Mouse (Mus musculus): ENCODE measurements around the gene Fbxo42. TPM values are rescaled to one million over a fixed set of nuclear protein-coding genes. Genes with fewer than 3 reads are reported as not detected.

Fbxo42 gene
- polyA plus RNA-seq, 1 experiment from 2014 or later = 31.7 TPM

DNA sequence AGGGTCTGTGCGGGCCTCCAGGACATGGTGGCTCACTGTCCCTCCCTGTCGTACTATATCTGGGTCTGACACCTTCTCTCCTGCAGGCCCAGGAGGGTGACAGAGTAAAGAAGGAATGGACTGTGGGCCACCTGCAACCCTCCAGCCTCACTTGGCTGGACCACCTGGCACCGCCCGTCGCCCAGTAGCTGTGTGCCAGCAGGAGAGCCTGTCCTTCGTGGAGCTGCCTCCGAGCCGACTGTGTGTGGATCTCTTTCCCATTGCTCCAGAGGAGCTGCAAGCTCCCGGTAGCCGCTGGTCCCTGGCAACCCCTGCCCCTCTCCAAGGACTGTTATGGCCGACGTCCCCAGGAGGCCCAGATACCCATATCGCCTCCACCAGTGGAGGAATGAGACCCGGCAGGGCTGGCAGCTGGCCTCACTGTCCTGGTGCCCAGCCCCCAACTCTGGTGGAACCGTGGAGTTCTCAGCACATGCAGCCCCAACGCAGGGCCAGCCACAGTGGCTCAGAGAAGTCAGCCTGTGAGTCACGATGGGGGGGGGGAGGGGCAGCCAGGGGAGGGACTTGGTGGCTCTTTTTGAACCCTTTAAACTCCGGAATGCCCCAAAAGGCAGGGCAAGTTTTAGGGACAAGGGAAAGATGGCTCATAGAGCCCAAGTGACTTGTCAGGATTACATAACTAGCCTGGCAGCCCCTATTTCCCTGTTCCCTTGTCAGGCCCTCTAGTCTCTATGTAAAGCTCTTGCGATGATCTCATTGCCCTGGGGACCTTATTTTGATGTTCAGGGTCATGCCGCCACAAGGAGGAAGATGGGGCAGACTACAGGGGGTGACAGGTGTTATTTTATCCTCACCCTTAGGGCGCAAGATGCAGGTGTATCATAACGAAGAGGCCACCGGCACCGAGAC is 98.6 kb downstream of the Fbxo42 start:
- H3K27ac ChIP-seq (ENCODE audit: low read depth, low read length) = no peak overlapping the region
- WGBS = 21% methylated on average over 24 of the region's 24 CpGs
- H3K9me3 ChIP-seq (ENCODE audit: control insufficient read depth, low read length) = no peaks in the 10 kb centered on the region
- H3K9ac ChIP-seq (replicated peaks; ENCODE audit: low read depth, low read length) = no peak overlapping the region
- no peak for ATAC-seq (ENCODE audit: low read depth)
- no peaks in the 10 kb centered on the region for H3K36me3 ChIP-seq (ENCODE audit: control insufficient read depth, insufficient read depth, low read length)
- H3K4me1 ChIP-seq (ENCODE audit: control insufficient read depth, insufficient read depth, low read length) = peaks cover 25% of the 10 kb centered on the region
- H3K27me3 ChIP-seq (ENCODE audit: control insufficient read depth, insufficient read depth, low read length) = peaks cover 35% of the 10 kb centered on the region
- no peak overlapping the region for H3K4me3 ChIP-seq (ENCODE audit: low read depth, low read length)
- H3K4me2 ChIP-seq (ENCODE audit: low read depth, low read length) = peak overlapping the region; percentile 49; the same call in 1 of the 2 replicates

DNA sequence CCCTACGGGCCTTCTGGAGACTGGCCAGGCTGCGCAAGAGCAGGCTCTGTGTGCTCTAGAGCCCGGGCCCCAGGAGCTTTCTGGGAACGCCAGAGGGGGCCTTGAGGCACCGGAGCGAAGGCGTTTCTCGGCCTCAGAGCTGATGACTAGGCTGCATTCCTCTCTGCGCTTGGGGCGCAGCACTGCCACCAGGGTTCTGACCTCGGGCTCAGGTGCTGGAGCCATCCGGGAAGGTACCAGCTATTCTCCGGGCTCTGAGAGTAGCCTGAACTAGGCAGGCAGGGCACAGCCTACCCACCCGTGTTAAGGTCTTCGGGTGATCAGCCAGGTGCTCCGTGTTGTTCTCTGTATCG is 99.3 kb downstream of the Fbxo42 start:
- H3K27me3 ChIP-seq (ENCODE audit: control insufficient read depth, insufficient read depth, low read length) = peaks cover 29% of the 10 kb centered on the region
- H3K4me1 ChIP-seq (ENCODE audit: control insufficient read depth, insufficient read depth, low read length) = peaks cover 25% of the 10 kb centered on the region
- no peak for ATAC-seq (ENCODE audit: low read depth)

DNA sequence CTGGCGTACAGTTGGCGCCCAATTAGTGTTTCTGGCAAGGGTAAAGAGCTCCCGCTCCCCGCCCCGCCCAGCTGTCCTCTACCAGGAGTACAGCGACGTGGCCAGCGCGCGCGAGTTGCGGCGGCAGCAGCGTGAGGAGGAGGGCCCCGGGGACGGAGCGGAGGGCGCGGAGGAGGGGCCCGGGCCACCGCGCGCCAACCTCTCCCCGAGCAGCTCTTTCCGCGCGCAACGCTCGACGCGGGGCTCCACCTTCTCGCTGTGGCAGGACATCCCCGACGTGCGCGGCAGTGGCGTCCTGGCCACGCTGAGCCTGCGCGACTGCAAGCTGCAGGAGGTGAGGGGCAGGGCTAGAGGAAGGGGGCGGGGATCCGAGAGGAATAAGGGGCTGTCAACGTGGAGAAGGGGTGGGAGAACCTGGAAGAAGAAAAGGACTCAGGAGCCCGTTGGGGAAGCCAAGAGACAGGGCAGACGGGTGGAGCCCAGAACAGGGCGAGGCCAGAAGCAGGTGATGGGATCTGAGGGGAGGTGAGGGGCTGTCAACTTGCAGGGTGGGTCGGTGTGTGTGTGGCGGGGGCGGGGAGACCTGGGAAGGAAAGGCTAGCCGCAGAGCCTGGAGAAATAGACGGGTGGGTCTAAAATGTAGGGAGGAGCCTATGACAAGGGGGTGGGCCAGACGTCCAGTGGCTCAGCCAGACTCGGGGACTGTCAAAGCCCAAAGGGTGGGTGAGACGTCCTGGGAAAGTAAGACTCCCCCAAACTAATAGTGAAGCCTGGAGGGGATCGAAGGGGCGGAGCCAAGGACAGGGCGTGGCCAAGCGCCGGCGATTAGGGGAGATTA is 100.3 kb downstream of the Fbxo42 start:
- WGBS = under 1% methylated on average over 51 of the region's 60 CpGs

More for the DNA sequence above, 99.3 kb downstream of the Fbxo42 start:
- Histone ChIP-seq H3K9me3 (ENCODE audit: control insufficient read depth, low read length) (no peaks in the 10 kb centered on the region), H3K36me3 (ENCODE audit: control insufficient read depth, insufficient read depth, low read length) (no peaks in the 10 kb centered on the region), H3K4me2 (ENCODE audit: low read depth, low read length) (peak overlapping the region; percentile 49), H3K27ac (ENCODE audit: low read depth, low read length) (no peak overlapping the region), H3K4me3 (ENCODE audit: low read depth, low read length) (no peak overlapping the region; the same call in 1 of the 2 replicates), H3K9ac (replicated peaks; ENCODE audit: low read depth, low read length) (no peak overlapping the region)
- WGBS = 1% methylated on average over 17 of the region's 17 CpGs

DNA sequence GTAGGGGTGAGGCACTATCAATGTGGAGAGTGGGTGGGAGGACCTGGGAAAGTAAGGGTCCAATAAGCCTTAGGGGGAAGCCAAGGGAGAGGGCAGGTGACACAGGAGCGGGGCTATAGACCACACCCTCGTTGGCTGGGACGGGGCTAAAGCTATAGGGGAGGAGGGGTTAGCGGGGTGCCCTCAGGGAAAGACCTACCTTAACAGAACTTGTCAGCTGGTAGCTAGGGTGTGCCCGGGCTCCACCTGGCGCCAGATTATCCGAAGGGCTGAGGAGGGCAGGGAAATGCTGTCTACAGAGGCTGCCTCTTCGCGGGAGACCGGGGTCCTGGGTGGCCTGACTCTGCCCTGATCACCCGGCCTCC is 100.9 kb downstream of the Fbxo42 start:
- no peak overlapping the region for H3K4me2 ChIP-seq (ENCODE audit: low read depth, low read length)
- H3K27me3 ChIP-seq (ENCODE audit: control insufficient read depth, insufficient read depth, low read length) = peaks cover 24% of the 10 kb centered on the region
- H3K4me1 ChIP-seq (ENCODE audit: control insufficient read depth, insufficient read depth, low read length) = peaks cover 19% of the 10 kb centered on the region
- ATAC-seq (ENCODE audit: low read depth) = no peak
- no peak overlapping the region for H3K9ac ChIP-seq (replicated peaks; ENCODE audit: low read depth, low read length)
- no peaks in the 10 kb centered on the region for H3K36me3 ChIP-seq (ENCODE audit: control insufficient read depth, insufficient read depth, low read length)
- no peak overlapping the region for H3K4me3 ChIP-seq (ENCODE audit: low read depth, low read length)
- H3K9me3 ChIP-seq (ENCODE audit: control insufficient read depth, low read length) = no peaks in the 10 kb centered on the region
- 9% methylated on average over 11 of the region's 11 CpGs for WGBS
- H3K27ac ChIP-seq (ENCODE audit: low read depth, low read length) = no peak overlapping the region

More for the DNA sequence above, 100.3 kb downstream of the Fbxo42 start:
- no peaks in the 10 kb centered on the region for H3K36me3 ChIP-seq (ENCODE audit: control insufficient read depth, insufficient read depth, low read length)
- peaks cover 21% of the 10 kb centered on the region for H3K4me1 ChIP-seq (ENCODE audit: control insufficient read depth, insufficient read depth, low read length)
- H3K9me3 ChIP-seq (ENCODE audit: control insufficient read depth, low read length) = no peaks in the 10 kb centered on the region
- peak overlapping the region; percentile 49 for H3K4me2 ChIP-seq (ENCODE audit: low read depth, low read length)
- H3K4me3 ChIP-seq (ENCODE audit: low read depth, low read length) = peak overlapping the region; percentile 32
- no peak overlapping the region for H3K27ac ChIP-seq (ENCODE audit: low read depth, low read length)
- ATAC-seq (ENCODE audit: low read depth) = no peak
- H3K9ac ChIP-seq (replicated peaks; ENCODE audit: low read depth, low read length) = 0 out of 2 replicates have a peak overlapping the region, but pooled peaks have one; percentile 21
- H3K27me3 ChIP-seq (ENCODE audit: control insufficient read depth, insufficient read depth, low read length) = peaks cover 24% of the 10 kb centered on the region

DNA sequence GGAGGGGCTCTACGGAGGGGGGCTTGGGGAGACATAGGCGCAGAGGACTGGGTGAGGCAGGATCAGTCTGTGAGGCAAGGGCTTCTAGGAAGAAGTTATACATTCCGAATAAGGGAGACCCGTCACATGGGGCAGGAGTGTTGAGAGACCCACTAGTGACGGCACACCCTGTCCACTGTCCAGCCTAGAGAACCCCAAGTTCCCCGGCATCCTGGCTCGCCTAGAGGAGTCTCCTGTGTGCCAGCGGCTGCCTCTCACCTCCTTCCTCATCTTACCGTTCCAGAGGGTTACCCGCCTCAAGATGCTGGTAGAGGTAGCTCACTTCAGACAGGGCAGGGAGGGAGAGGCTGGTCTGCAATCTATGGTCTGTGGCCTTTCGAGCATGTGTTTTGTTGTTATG is 101.7 kb downstream of the Fbxo42 start:
- Histone ChIP-seq H3K4me2 (ENCODE audit: low read depth, low read length) (no peak overlapping the region), H3K27ac (ENCODE audit: low read depth, low read length) (no peak overlapping the region), H3K4me1 (ENCODE audit: control insufficient read depth, insufficient read depth, low read length) (peaks cover 19% of the 10 kb centered on the region), H3K27me3 (ENCODE audit: control insufficient read depth, insufficient read depth, low read length) (peaks cover 24% of the 10 kb centered on the region), H3K9me3 (ENCODE audit: control insufficient read depth, low read length) (no peaks in the 10 kb centered on the region), H3K9ac (replicated peaks; ENCODE audit: low read depth, low read length) (no peak overlapping the region), H3K36me3 (ENCODE audit: control insufficient read depth, insufficient read depth, low read length) (no peaks in the 10 kb centered on the region), H3K4me3 (ENCODE audit: low read depth, low read length) (no peak overlapping the region)
- no peak for ATAC-seq (ENCODE audit: low read depth)
- whole genome bisulfite sequencing = 81% methylated on average over 11 of the region's 11 CpGs

DNA sequence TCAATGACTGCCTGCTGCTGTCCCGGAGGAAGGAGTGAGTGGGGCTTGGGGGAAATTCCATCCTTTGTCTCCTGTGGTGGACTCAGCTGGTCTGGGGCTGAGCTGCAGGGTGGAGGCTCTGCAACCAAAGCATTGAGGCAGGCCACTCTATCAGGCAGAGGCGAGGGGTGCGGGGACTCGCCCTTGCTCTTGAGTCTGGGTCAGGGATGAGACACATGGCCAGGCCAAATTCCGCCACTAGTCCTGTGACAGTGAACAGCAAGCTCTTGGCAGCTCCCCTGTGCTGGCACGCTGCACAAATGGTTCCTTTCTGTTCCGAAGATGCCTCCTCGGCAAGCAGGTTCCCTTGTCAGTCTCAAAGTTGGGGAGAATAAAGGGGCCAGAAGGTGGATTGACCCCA is 103.4 kb downstream of the Fbxo42 start:
- H3K9me3 ChIP-seq (ENCODE audit: control insufficient read depth, low read length) = no peaks in the 10 kb centered on the region
- H3K36me3 ChIP-seq (ENCODE audit: control insufficient read depth, insufficient read depth, low read length) = no peaks in the 10 kb centered on the region
- WGBS = 73% methylated on average over 8 of the region's 8 CpGs
- no peak for ATAC-seq (ENCODE audit: low read depth)
- H3K4me3 ChIP-seq (ENCODE audit: low read depth, low read length) = no peak overlapping the region
- no peak overlapping the region for H3K27ac ChIP-seq (ENCODE audit: low read depth, low read length)
- H3K27me3 ChIP-seq (ENCODE audit: control insufficient read depth, insufficient read depth, low read length) = peaks cover 24% of the 10 kb centered on the region
- H3K9ac ChIP-seq (replicated peaks; ENCODE audit: low read depth, low read length) = no peak overlapping the region
- no peak overlapping the region for H3K4me2 ChIP-seq (ENCODE audit: low read depth, low read length)
- H3K4me1 ChIP-seq (ENCODE audit: control insufficient read depth, insufficient read depth, low read length) = peaks cover 15% of the 10 kb centered on the region

DNA sequence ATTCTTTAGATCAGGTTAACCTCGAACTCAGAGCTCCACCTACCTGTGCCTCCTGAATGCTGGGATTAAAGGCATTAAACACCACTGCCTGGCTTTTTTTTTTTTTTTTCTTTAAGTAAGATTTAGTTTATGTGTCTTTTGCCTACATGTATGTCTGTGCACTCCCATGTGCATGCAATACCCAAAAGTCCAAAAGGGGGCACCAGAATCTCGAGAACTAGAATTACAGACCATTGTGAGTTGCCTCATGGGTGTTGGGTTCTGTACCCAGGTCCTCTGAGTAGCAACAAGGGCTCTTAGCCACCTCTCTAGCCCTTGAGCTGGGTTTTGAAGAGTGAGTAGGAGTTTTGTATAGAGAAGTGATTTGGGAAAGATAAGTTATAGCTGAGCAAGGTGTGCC is 104.9 kb downstream of the Fbxo42 start:
- 77% methylated on average over 2 of the region's 2 CpGs for WGBS

More for the DNA sequence above, 104.9 kb downstream of the Fbxo42 start:
- no peaks in the 10 kb centered on the region for H3K9me3 ChIP-seq (ENCODE audit: control insufficient read depth, low read length)
- H3K9ac ChIP-seq (replicated peaks; ENCODE audit: low read depth, low read length) = no peak overlapping the region
- H3K4me1 ChIP-seq (ENCODE audit: control insufficient read depth, insufficient read depth, low read length) = peaks cover 2% of the 10 kb centered on the region
- peaks cover 14% of the 10 kb centered on the region for H3K27me3 ChIP-seq (ENCODE audit: control insufficient read depth, insufficient read depth, low read length)
- H3K4me2 ChIP-seq (ENCODE audit: low read depth, low read length) = no peak overlapping the region
- H3K4me3 ChIP-seq (ENCODE audit: low read depth, low read length) = no peak overlapping the region
- H3K27ac ChIP-seq (ENCODE audit: low read depth, low read length) = no peak overlapping the region
- ATAC-seq (ENCODE audit: low read depth) = no peak
- H3K36me3 ChIP-seq (ENCODE audit: control insufficient read depth, insufficient read depth, low read length) = no peaks in the 10 kb centered on the region
